Mouse (Mus musculus): ENCODE results near the gene Mrpl34.

The Mrpl34 gene

DNA sequence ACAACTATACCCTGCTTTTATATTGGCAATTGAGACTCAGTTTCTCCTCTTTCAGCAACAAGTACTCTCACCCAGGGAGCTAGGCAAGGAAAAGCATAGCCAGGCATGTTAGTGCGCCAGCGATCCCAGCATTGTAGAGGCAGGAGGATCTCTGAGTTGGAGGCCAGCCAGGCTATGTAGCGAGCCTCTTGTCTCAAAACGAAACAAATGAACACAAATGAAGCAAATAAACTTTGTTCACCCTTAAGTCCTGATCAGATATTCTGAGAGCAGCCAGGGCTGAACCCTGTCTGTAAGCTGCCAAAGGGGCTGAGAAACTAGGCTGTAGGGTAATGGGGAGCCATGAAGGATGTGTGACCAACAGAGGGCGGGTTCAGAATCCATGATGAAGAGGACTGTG is 31.1 kb downstream of the Mrpl34 start:
- DNase-seq (ENCODE audit: low read depth, low spot score) = no peak

DNA sequence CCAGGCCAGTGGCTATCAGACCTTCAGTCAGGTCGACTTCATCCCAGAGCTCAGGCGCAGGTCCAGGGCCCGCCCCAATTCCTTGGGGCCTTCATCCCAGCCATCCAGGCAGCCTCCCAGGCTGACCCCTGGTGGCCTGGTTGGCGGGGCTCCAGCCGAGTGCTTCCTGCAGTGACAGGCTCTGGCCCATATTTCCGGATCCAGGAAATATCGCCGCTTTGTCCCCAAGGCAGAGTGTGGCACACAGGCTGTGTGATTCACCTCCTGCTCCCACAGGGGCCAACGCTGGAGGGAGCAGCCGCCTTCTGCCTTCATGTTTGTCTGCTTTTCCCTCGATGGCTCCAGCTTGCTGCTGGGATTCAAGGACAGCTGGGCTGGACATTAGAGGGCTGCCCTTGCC is 31.7 kb downstream of the Mrpl34 start:
- no peak for DNase-seq (ENCODE audit: low read depth, low spot score)

DNA sequence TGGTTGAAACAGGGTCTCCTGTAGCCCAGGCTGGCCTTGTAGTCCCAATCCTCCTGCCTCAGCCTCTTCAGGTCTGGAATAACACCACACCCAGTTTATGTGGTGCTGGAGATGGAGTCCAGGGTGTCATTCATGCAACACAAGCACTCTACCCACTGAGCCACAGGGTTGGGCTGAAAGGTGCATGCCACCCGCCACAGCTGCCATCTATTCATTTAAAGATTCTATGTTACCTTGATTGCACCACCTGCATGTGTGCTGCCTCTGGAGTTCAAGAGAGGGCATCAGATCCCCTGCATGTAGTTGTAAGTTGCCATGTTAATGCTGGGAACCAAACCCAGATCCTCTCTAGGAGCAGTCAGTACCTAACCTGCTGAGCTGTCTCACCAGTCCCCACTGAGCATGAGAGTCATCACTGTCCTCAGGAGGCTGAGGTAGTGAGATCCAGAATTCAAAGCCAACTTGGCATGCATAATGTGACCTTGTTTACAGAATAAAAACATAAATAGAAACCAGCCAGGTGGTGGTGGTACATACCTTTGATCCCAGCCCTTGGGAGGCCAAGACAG is 32.4 kb downstream of the Mrpl34 start:
- DNase-seq (ENCODE audit: low read depth, low spot score) = no peak

DNA sequence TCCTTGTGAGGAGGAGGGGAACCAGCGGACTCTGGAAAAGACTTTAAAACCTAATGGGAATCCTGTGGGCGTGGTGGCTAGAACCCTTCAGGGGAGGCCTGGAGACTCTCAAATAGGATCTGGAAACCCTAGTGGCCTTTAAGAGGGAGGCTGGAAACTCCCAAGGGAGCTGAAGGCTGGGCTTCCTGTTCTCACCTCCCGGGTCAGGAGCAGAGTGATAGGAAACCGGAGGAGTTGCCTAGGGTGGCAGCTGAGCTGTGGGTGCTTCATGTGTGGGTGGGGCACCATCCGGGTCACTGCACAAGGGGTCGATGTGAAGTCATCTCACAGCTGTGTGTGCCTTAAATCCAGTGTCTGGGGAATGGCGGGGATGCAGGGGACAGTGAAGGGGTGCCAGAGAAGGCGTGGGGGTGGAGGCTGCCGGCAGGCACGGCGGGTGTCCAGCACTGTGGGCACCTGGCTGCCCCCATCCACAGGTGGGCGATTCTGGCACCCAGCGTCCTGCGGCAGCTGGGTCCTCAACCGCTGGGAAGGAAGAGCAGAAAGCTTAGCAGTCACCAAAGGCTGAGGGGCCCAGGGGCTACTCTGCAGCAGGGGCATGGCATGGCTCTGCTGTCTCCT is 33.2 kb downstream of the Mrpl34 start:
- no peak for DNase-seq (ENCODE audit: low read depth, low spot score)

DNA sequence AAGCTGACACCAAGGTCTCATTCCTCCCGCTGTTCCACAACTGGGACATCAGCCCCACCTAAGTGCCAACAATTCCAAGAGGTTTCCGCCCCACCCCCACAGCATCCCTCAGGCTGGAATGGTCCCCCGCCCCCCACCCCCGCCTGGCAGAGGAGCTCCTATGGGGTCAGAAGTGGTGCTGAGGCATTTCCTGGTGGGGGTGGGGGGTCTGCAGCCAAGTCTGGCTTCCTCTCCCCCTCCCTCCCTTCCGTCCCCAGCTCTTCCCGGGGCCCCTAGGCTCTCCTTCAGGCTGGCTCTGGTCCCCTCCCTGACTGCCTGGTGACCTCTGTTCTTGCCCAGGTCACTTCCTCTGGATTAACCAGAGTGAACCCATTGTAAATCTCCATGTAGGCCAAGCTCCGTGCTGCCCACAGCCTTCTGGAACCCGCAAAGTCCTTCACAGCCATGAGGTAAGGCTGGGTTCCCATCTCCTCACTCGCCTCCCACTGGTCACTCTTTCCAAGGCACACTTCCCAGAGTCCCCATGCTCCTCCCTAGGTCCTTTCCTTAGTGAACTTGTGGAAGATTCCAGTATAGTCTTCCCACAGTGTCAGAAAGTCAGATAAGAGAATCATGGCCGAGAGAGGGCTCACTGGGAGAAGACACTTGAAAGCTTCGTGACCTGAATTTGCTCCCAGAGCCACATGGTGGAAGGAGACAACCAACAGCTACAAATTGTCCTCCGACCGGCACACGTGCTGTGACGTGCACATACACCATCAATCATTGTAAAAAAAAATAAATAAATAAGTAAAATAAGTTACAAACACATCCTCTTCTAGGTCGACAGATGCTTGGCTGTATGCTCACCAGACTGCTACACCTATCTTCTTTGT is 34.3 kb downstream of the Mrpl34 start:
- no peak for DNase-seq (ENCODE audit: low read depth, low spot score)

GRCm38 (mm10) chr8:71504349-71504748 is 39.6 kb downstream of the Mrpl34 start:
- no peak for DNase-seq (ENCODE audit: low read depth, low spot score)

GRCm38 (mm10) chr8:71505326-71505725 is 40.6 kb downstream of the Mrpl34 start:
- DNase-seq (ENCODE audit: low read depth, low spot score) = no peak

DNA sequence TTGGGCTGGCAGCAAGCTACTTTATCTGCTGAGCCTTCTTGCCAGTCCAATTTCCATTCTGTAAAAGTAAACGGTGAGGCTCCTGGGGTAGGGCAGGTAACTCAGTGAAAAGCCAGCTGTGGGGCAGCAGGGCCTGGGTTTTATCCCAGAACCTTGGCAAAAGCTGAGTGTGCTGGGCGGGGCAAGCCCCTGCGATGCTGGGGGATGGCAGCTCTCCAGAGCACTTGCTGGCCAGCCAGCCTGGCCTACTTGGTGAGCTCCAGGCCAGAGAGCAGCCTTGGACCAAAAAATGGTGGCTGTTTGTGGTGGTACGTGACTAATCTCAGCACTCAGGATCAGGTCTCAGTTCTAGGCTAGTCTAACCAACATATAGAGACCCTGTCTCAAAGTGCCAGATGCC is 41.2 kb downstream of the Mrpl34 start:
- DNase-seq (ENCODE audit: low read depth, low spot score) = no peak

- no peak for DNase-seq (ENCODE audit: low read depth, low spot score)
These were observed 42.9 kb downstream of the Mrpl34 start for GRCm38 (mm10) chr8:71507589-71508104.

- DNase-seq (ENCODE audit: low read depth, low spot score) = no peak
These were observed 44.6 kb downstream of the Mrpl34 start for GRCm38 (mm10) chr8:71509316-71509715.

DNA sequence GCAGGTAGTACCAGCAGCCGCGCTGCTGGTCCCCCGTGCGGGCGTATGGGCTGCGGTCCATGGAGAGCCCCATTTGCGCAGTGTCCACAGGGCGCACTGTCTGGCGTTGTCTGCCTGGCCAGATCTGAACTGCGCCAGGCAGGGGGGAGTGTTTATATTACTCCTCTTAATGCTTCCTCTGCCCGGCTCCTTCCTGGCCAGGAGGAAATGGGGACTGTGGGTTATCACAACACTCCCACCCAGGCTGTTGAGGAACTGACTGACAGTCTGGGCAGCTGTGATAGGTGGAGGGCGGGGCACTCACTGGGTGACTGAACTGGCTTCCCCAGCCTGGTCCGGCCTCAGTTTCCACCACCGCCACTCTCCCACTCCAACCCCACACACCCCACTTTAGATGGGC is 46.9 kb downstream of the Mrpl34 start, which contains the start of gene Plvap:
Gene Plvap (minus strand): TSS at position 109 of the 400 bp plus-strand sequence.
- no peak for DNase-seq (ENCODE audit: low read depth, low spot score)

GRCm38 (mm10) chr8:71513018-71513754 is 48.4 kb downstream of the Mrpl34 start:
- no peak for DNase-seq (ENCODE audit: low read depth, low spot score)

- no peak for DNase-seq (ENCODE audit: low read depth, low spot score)
These were observed 50.3 kb downstream of the Mrpl34 start for GRCm38 (mm10) chr8:71515043-71515442.
